Mouse (Mus musculus) thymus, adult 2 months (tissue): ENCODE measurements at regions not wholly inside any gene's neighbourhood (a gene's known extent, or its start where the extent isn't known, plus 50 kb on each side); places are given as distances from the start of the nearest gene placed in this dataset.

Experiments used
- CTCF ChIP-seq: fragments of 200-500 bp; IDR thresholded peaks from 2 replicates; pipeline ENCODE4 v1.5.1; 2012; ENCODE audit warnings: mild to moderate bottlenecking, control low read depth, low read length, moderate library complexity, borderline replicate concordance; ENCODE audit not compliant: control insufficient read depth, poor library complexity, insufficient read depth; ENCODE audit errors: extremely low read depth
- POLR2A ChIP-seq: fragments of 200-500 bp; IDR thresholded peaks from 2 replicates; pipeline ENCODE4 v1.6.1; 2012; ENCODE audit warnings: mild to moderate bottlenecking, low read length, control low read depth, moderate library complexity; ENCODE audit not compliant: control insufficient read depth, poor library complexity, insufficient read depth; ENCODE audit errors: extremely low read depth

DNA sequence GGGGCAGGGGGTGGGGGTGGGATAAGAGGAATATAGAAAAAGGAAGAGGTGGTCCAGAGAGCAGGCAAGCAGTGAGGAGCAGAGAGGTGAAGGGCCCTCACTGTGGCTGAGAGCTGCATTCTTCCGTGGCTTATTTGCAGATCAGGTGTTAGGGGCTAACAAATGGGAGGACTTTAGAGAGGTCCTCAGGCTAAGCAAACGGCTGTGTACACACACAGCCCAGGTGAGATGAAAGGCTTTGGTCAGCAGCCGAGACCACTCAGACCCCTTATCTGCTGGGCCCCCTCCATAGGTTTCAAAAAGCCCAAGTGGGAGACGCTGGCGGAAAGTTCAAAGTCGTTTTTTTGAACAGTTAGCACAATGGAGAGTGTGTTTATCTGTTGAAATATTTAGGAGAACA, 252.9 kb upstream of the Irx5 start:
- TF ChIP-seq CTCF (no peak), POLR2A (no peak)
